Mouse (Mus musculus) bone marrow, adult 2 months (tissue): ENCODE measurements around the gene Sik3. TPM values are rescaled to one million over a fixed set of nuclear protein-coding genes. Genes with fewer than 3 reads are reported as not detected.

Experiments used
- H3K27ac ChIP-seq: fragments of 200-500 bp; 2 replicates; pipeline ENCODE4 v1.5.1; 2012; ENCODE audit warnings: low read depth, mild to moderate bottlenecking, control low read depth, inconsistent platforms, low read length; ENCODE audit not compliant: control insufficient read depth, poor library complexity, insufficient read depth
- H3K4me1 ChIP-seq: fragments of 200-500 bp; 2 replicates; pipeline ENCODE4 v1.6.1; 2011; ENCODE audit warnings: low read length; ENCODE audit not compliant: control insufficient read depth, insufficient read depth
- H3K4me3 ChIP-seq: fragments of 200-500 bp; replicated peaks from 2 replicates; pipeline ENCODE3; 2011; ENCODE audit warnings: mild to moderate bottlenecking, low read depth, low read length, control low read depth; ENCODE audit not compliant: control insufficient read depth
- CTCF ChIP-seq: fragments of 200-500 bp; IDR thresholded peaks from 2 replicates; pipeline ENCODE4 v1.5.1; 2011; ENCODE audit warnings: low read length, control low read depth; ENCODE audit not compliant: control insufficient read depth, insufficient read depth
- POLR2A ChIP-seq: fragments of 200-500 bp; IDR thresholded peaks from 2 replicates; pipeline ENCODE4 v1.6.1; 2011; ENCODE audit warnings: low read depth, mild to moderate bottlenecking, control low read depth, low read length, borderline replicate concordance; ENCODE audit not compliant: control insufficient read depth
- WGBS: fragments of 180-500 bp; shearing (Covaris S2); methylation state at CpG from one replicate; pipeline ENCODE4 v1.1.7; 2018; 5-methylcytosine and 5-hydroxymethylcytosine counted together
- polyA plus RNA-seq: library from polyadenylated mRNA; stranded (reverse); fragments of >200 nt; gene quantifications from 2 replicates; pipeline ENCODE4 v1.2.4, GENCODE M21; 2011; ENCODE audit warnings: low replicate concordance; ENCODE audit not compliant: missing spikeins, insufficient read depth, insufficient read length

The Sik3 gene
- polyA plus RNA-seq, 1 experiment: 19.0 TPM

GRCm38 (mm10) chr9:46246752-46247324 is 234.2 kb downstream of the Sik3 start:
- Histone ChIP-seq H3K4me3 (no peak overlapping the region), H3K4me1 (no peaks in the 10 kb centered on the region), H3K27ac (no peak overlapping the region)
- 38% methylated on average over 11 of the region's 11 CpGs for WGBS
- TF ChIP-seq CTCF (peak; percentile 69), POLR2A (no peak)

DNA sequence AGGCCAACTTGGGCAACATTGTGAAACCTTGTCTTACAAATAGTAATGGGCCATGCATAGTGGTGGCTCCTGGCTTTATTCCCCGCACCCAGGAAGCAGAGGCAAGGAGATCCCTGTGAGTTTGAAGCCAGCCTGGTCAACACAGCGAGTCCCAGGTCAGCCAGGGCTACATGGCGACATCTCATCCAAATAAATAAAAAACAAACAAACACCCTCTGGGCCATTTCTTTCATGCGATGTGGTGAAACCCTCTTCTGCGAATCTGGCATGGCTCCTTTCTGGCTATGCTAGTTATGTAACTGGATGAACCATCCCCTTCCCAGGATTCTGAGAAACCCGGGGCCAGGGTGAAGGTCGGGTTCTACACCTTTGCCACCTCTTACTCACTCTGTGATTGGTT is 243.6 kb downstream of the Sik3 start:
- H3K4me1 ChIP-seq: peaks cover 2% of the 10 kb centered on the region; the same call in 1 of the 2 replicates
- WGBS: 83% methylated on average over 7 of the region's 7 CpGs
- TF ChIP-seq POLR2A (no peak), CTCF (no peak)
- H3K4me3 ChIP-seq: no peak overlapping the region
- H3K27ac ChIP-seq: no peak overlapping the region

GRCm38 (mm10) chr9:46256658-46257385 is 244.2 kb downstream of the Sik3 start:
- 58% methylated on average over 10 of the region's 10 CpGs for WGBS
- Histone ChIP-seq H3K27ac (no peak overlapping the region), H3K4me3 (no peak overlapping the region), H3K4me1 (peaks cover 2% of the 10 kb centered on the region; the same call in 1 of the 2 replicates)
- TF ChIP-seq CTCF (no peak), POLR2A (no peak)

DNA sequence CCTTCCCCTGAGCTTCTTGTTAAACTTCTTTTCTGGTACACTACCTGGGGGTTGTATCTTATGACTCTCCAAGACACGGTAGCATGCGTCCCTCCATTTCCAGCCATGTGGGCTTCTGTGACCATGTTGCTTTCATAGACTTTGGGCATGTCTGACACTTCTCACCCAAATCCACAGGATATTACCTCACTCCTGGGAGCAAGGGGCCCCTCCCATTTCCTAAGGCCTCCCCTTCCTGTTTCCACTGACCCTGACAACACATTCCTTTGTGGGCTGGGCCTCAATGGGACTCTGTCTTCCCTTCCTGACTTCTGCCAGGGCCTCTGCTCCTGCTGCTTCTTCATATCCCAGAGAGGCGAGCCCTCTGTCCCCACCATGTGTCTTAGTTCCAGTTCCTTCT is 244.9 kb downstream of the Sik3 start:
- Histone ChIP-seq H3K27ac (no peak overlapping the region; the same call in 1 of the 2 replicates), H3K4me1 (peaks cover 2% of the 10 kb centered on the region; the same call in 1 of the 2 replicates), H3K4me3 (no peak overlapping the region)
- TF ChIP-seq POLR2A: no peak
- TF ChIP-seq CTCF: no peak
- WGBS: 65% methylated on average over 3 of the region's 3 CpGs

- no peak for TF ChIP-seq CTCF
- TF ChIP-seq POLR2A: no peak
- no peak overlapping the region for H3K27ac ChIP-seq
- WGBS: 84% methylated on average over 6 of the region's 6 CpGs
- no peak overlapping the region for H3K4me3 ChIP-seq
- H3K4me1 ChIP-seq: peaks cover 2% of the 10 kb centered on the region; the same call in 1 of the 2 replicates
These were observed 246.5 kb downstream of the Sik3 start for GRCm38 (mm10) chr9:46259111-46259510.

DNA sequence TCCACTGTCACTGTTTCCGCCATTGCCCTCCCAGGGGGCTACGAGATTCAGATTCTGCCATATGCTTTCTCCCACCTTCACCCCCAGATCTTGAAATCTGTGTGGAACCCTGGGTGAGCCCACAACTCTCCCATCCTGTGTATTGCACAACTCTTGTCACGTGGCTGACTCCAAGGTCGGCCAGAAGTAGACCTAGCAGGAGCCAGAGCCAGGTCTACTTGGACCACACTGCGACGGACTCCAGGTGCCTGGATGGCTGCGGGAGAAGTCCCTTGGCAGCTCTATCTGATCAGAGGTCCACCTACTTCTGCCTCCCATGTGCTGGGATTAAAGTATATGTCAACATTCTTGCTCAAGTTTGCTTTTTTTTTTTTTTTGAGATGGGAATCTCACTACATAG is 248.5 kb downstream of the Sik3 start:
- Histone ChIP-seq H3K4me1 (peaks cover 2% of the 10 kb centered on the region; the same call in 1 of the 2 replicates), H3K4me3 (no peak overlapping the region), H3K27ac (no peak overlapping the region)
- 63% methylated on average over 7 of the region's 7 CpGs for WGBS
- TF ChIP-seq CTCF (no peak), POLR2A (no peak)

GRCm38 (mm10) chr9:46268343-46268873 is 255.8 kb downstream of the Sik3 start, which contains the start of gene Apoa5:
Gene Apoa5 (plus strand): TSS chr9:46268633.
- H3K4me1 ChIP-seq: no peaks in the 10 kb centered on the region; the same call in 1 of the 2 replicates
- WGBS: 55% methylated on average over 7 of the region's 7 CpGs
- no peak for TF ChIP-seq POLR2A
- TF ChIP-seq CTCF: no peak
- no peak within 1 kb of the TSS for H3K4me3 ChIP-seq
- H3K27ac ChIP-seq: no peak within 1 kb of the TSS

DNA sequence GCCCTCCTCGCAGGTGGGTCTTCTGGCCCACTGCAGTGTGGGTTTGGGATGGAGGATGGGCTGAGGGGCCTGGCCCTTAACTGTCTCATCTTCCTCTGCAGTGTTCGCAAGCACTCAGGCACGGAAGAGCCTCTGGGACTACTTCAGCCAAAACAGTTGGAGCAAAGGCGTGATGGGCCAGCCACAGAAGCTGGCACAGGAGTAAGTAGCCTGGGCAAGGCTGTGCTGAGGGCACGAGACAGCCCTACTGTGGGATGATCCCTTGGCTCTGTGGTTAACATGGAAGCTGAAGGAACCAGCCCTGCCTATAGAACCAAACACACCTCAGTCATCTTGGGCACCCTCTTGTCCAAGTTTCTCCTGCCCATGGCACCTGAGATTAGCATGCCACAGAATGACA is 256.5 kb downstream of the Sik3 start:
- 71% methylated on average over 5 of the region's 5 CpGs for WGBS
- Histone ChIP-seq H3K27ac (no peak overlapping the region), H3K4me1 (peaks cover 1% of the 10 kb centered on the region; the same call in 1 of the 2 replicates), H3K4me3 (no peak overlapping the region)
- TF ChIP-seq CTCF: no peak
- TF ChIP-seq POLR2A: no peak
